Mouse (Mus musculus) kidney, postnatal 4 days (tissue): ENCODE results near the gene Tmem189.

Experiments used
- DNase-seq, 2 experiments: peaks; one replicate each; pipeline ENCODE4 v3.0.0; 2021; ENCODE audit warnings: mixed read lengths in 2 of 2

Gene Tmem189

GRCm38 (mm10) chr2:167700018-167700417 is 10.4 kb upstream of the Tmem189 start:
- no peak for DNase-seq

DNA sequence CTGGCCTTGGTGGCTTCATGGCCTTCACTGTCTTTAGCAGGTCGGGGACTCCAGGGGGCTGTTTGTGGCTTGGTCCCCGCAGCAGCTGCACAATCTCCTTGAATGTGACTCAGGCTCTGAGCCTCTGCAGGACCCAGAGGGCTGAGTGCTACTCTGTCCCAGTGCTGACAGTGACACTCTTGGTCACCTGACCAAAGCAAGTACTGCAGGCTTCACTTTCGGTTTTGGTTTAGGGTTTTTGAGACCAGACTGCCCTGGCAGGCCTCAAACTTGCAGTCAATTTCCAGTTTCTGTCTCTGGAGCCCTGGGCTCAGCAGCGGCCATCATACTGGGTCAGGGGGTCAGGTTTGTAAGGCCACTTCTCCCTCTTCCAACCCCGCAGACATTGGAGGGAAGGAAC is 8.3 kb upstream of the Tmem189 start:
- DNase-seq, result peak; percentile 44 to 63

GRCm38 (mm10) chr2:167696143-167696542 is 6.5 kb upstream of the Tmem189 start:
- no peak for DNase-seq

DNA sequence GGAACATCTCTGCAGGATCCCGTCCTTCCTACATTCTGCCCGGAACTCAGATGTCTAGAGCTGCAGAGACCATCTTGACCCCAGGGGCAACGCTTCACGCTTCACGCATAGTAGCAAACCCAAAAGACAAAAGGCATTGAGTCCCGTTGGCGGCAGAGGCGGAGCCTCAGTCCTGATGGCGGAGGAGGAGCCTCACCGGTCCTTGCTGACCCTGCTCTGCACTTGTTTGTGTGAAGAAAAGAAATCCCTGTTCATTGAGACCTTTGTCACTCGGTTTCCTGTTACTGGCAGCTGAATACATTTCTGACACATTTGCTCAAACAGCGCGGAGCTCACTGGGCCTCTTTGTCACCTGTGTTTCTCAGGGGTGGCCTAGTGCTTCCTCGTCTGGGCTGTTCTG is 5.9 kb upstream of the Tmem189 start:
- no peak for DNase-seq

- DNase-seq, result no peak
These were observed 5.3 kb upstream of the Tmem189 start for GRCm38 (mm10) chr2:167694963-167695362.

DNA sequence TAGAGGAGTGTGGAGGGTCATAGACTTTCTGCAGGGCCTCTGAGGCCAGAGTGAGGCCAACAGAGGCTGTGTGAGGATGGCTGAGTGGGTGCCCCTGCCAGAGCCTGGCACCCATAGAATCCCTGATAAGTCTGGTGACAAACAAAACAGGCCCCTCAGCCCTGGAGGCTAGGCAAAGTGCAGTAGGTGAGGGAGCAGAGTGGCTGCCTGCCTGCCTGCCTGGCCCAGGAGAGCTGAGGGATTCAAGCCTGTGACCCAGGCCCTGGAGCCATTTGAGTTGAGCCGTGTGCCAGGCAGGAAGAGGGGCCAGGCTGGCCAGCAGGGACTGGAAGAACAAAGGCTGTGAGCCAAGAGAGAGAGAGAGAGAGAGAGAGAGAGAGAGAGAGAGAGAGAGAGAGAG is 4.6 kb upstream of the Tmem189 start:
- DNase-seq, result no peak

DNA sequence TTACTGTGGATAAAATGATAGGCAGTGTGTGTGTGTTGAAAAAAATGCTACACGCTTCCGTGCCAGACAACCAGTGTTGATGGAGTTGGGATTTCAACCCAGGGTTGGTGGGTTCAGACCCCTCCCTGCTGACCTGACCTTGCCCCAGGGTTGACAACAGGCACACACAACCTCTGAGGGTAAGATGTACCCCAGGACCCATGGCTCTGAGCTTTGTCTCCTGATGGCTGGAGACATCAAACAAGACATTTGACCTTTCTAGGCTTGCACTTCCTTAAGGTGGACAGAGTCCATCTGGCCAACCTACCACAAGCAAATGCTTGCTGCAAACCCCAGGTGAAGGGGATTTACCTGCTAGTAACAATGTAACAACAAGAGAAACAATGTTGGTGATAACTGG is 3.9 kb upstream of the Tmem189 start:
- no peak for DNase-seq

- DNase-seq, result no peak
These were observed 3.2 kb upstream of the Tmem189 start for GRCm38 (mm10) chr2:167692831-167693230.

GRCm38 (mm10) chr2:167691871-167692661 is 2.4 kb upstream of the Tmem189 start:
- no peak for DNase-seq

DNA sequence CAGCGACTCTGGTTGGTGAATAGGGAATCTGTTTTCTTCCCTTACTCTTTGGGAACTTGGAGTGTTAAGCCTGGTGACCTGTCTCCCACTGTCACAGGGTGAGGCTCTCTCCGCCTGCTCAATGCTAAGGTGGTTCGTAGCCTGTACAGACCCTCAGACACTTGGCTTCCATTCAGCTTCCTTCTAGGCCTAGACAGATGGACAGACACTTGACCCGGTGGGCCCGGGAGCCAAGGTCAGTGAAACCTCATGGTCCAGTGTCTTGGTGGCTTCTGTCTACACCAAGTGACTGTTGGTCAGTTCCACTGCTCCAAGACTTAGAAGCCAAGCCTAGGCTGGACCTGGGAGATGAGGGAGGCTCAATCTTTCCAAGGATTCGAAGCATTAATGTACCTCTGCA is 1.8 kb upstream of the Tmem189 start:
- no peak for DNase-seq

DNA sequence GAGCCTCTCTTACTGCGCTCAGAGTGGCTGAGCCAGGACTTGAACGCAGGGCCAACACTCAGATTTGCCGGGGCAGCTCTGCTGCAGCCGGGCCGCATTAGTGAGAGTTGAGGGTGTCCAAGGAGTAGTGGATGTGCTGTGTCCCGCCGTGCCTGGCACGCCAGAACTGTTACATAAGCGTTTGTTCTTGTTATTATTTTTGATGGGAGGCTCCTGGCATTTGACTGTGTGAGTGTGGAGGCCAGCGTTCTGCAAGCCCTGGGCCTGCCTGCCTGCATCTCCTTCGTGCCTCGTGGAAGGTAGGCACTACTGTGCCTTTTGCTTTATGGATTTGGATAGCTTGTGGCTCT is 1.3 kb upstream of the Tmem189 start:
- no peak for DNase-seq

DNA sequence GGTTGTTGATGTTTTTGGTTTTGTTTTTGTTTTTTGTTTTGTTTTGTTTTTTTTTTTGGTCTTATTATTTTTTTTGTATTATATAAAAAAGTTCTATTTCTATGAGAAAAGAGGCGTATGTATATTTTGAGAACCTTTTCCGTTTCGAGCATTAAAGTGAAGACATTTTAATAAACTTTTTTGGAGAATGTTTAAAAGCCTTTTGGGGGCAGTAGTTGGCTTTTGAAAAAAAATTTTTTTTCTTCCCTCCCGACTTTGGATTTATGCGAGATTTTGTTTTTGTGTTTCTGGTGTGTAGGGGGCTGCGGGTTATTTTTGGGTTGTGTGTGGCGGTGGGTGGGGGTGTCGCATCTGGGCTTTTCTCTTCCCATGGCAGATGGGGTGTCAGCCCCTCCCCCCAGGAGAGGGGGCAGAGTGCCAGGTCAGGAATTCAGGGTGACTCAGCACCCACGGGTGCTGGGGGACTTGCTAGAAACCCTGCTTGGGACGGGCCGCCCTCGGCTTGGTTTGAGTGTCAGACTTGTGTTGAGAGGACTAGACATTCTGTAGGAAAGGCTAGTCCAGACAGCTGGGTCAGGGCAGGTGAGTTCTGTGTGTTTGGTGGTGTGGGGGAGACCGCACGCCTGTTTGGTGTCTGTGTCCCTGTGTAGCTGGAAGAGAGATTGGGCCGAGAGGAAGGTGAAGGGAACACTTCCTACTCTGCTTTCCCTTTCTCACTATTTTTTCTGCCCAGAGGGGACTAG is 768 bp upstream of the Tmem189 start:
- DNase-seq, result peak; percentile 48 to 55

DNA sequence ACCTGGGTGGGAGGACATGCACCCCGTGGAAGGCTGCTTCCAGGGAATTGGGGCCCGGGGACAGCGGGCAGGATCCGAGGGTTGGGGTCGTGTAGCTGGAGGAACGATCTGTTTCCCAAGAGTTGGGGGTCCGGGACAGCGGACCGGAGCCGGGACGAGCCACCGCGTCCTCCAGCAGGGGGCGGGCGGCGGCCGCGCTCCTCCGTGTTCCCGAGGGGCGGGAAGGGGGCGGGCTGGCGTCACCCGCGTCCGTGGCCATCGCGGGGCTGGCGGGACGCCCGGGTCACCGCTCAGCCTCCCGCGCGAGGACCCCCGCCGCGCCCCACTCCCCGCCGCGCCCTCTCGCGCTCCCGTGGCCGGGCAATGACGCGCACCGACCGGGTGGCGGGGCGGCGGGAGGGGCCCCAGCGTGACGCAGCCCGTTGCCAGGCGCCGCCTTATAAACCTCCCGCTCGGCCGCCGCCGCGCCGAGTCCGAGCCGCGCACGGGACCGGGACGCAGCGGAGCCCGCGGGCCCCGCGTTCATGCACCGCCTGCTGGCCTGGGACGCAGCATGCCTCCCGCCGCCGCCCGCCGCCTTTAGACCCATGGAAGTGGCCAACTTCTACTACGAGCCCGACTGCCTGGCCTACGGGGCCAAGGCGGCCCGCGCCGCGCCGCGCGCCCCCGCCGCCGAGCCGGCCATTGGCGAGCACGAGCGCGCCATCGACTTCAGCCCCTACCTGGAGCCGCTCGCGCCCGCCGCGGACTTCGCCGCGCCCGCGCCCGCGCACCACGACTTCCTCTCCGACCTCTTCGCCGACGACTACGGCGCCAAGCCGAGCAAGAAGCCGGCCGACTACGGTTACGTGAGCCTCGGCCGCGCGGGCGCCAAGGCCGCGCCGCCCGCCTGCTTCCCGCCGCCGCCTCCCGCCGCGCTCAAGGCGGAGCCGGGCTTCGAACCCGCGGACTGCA is 847 bp downstream of the Tmem189 start, which contains the start of gene Cebpb:
TSS of gene Cebpb (plus strand) at position 418 of the 954 bp plus-strand sequence.
- DNase-seq, result peak; percentile 86 to 92

DNA sequence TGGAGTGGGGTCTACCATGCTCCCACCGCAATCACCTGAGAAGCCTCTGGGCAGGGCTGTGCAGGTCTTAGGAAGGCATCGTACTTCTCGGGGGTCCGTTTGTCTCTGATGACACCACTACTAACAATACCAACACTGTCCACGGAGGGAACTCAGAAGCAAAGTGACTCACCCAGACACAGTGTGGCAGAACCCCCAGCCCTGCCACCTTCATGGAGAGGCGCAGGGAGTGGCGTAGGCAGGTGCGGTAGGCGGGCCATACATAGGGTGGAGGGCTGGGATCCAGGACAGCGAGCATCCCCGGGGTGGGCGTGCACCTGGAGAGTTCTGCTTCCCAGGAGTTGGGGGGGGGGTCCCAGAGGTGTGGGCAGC is 1.5 kb downstream of the Tmem189 start:
- DNase-seq, result no peak

GRCm38 (mm10) chr2:167687651-167688101 is 1.9 kb downstream of the Tmem189 start:
- no peak for DNase-seq

- DNase-seq, result no peak
These were observed 2.4 kb downstream of the Tmem189 start for GRCm38 (mm10) chr2:167687250-167687586.

- DNase-seq, result no peak
These were observed 3.0 kb downstream of the Tmem189 start for GRCm38 (mm10) chr2:167686382-167687249.

DNA sequence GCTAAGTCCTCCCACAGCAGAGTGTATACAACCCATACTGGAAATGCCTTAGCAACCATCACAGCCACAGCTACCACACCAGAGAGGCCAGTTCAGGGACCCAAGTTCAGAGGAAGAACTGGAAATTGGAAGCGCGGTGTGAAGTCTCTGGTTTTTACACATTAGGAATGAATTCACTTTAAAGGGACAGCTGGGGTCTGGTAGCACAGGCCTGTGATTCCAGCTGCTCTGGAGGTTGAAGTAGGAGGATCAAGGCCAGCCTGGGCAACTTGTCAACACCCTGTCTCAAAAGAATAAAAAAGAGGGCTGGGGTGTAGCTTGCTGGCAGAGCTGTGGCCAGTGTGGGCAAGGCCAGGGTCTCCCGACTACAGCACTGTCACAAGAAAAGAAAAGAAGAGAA is 3.8 kb downstream of the Tmem189 start:
- DNase-seq, result no peak

GRCm38 (mm10) chr2:167685137-167685536 is 4.5 kb downstream of the Tmem189 start:
- DNase-seq, result peak; percentile 96 to 98

DNA sequence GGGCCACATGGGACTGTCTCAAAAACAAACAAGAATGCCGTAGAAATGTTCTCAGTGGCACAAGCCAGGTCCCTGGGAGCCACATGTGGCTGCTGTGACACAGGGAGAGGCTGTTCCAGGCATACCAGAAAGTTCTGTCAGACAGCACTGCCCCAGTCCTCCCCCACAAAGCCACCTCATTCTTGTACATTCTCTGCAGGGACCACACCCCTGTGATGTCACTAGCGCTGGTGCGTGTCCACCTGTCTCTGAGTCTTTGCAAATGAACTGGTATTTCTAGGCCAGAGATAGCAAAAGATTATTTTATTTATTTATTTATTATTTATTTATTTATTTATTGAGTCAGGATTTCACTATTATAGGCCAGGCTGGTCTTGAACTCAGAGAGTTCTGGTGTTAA is 5.9 kb downstream of the Tmem189 start:
- DNase-seq, result no peak

- peak; percentile 83 to 86 for DNase-seq
These were observed 9.0 kb downstream of the Tmem189 start for GRCm38 (mm10) chr2:167680657-167681056.

GRCm38 (mm10) chr2:167679902-167680430 is 9.7 kb downstream of the Tmem189 start:
- DNase-seq, result peak; percentile 89 to 90
